Mouse (Mus musculus): ENCODE results near the gene Luzp4. TPM values are rescaled to one million over a fixed set of nuclear protein-coding genes. Genes with fewer than 3 reads are reported as not detected.
A peak's percentile ranks its signal among the peaks of the same experiment; 100 is the strongest.
"Not testable (repeated sequence)": the region's sequence is repeated elsewhere in the genome, so short reads cannot be mapped to it uniquely, and the experiment has no call there.

Luzp4 gene
- total RNA-seq (2021), result not detected
- polyA plus RNA-seq (2012; rRNA removed), result not detected in 2 replicates
- long read RNA-seq, result 0 reads

DNA sequence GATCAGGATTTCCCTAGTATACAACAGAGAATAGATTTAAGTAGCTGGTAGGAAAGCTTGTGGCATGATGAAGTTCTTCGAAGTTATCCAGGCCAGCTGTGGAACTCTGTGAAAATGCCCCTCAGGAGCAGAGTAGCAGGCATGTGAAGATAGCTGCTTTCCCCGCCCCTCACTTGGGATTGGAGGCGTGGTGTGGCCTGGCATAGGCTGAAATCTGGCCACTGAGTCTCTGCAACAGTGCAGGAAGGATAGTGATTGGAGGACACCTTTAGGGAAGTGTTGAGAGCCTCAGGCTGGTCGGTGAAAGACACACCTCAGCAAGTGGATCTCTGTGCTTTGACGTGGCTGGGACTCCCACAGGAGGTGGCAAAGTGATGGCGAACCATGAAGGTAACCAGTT lies at the start of gene Luzp4:
Gene Luzp4 (plus strand): TSS at position 301 of the 400 bp plus-strand sequence.
- DNase-seq, result not testable (repeated sequence)

GRCm38 (mm10) chrX:148841801-148842200 lies 15.6 kb upstream of the Luzp4 start:
- peak; percentile 61 for DNase-seq

Other genes starting within 250 kb of the Luzp4 start
- not detected for gene Gm8334, start 242.5 kb upstream of the Luzp4 start, total RNA-seq (2021)
- not detected in 2 replicates for gene Gm8334, start 242.5 kb upstream of the Luzp4 start, polyA plus RNA-seq (2012; rRNA removed)
- not detected for gene Gm15127, start 194.0 kb upstream of the Luzp4 start, total RNA-seq (2021)
- gene Gm15127, start 194.0 kb upstream of the Luzp4 start, polyA plus RNA-seq (2012; rRNA removed), result not detected in 2 replicates
- gene Ott, start 216.6 kb downstream of the Luzp4 start, total RNA-seq (2021), result not detected
- not detected in 2 replicates for gene Ott, start 216.6 kb downstream of the Luzp4 start, polyA plus RNA-seq (2012; rRNA removed)

Measured in adrenal gland, adult 2 months (tissue).